Mouse (Mus musculus) kidney, adult 2 months (tissue): ENCODE measurements at regions not wholly inside any gene's neighbourhood (a gene's known extent, or its start where the extent isn't known, plus 50 kb on each side); places are given as distances from the start of the nearest gene placed in this dataset.

Source experiments
- CTCF ChIP-seq: fragments of 200-500 bp; conservative IDR thresholded peaks from 2 replicates; pipeline ENCODE4 v1.5.1; 2011; ENCODE audit warnings: low read depth, mild to moderate bottlenecking, control low read depth, low read length, moderate library complexity, mixed read lengths; ENCODE audit not compliant: insufficient read depth, insufficient read length
- POLR2A ChIP-seq: fragments of 200-500 bp; IDR thresholded peaks from one replicate; pipeline ENCODE4 v1.6.1; 2011; ENCODE audit warnings: low read depth, low read length, control low read depth

- TF ChIP-seq CTCF, result no peak
- no peak for TF ChIP-seq POLR2A
These were observed 82.0 kb upstream of the Cttnbp2 start for GRCm38 (mm10) chr6:18596680-18597079.
